Mouse (Mus musculus) induced T-regulatory cell, adult 2 months (primary cell): ENCODE data around the gene Borcs6.
"Not testable (repeated sequence)": the region's sequence is repeated elsewhere in the genome, so short reads cannot be mapped to it uniquely, and the experiment has no call there.

ENCODE experiments used
- DNase-seq: peaks from one replicate; pipeline ENCODE4 v3.0.0-alpha.2; 2012; ENCODE audit warnings: low read depth

The Borcs6 gene

GRCm38 (mm10) chr11:69088856-69089615 is 29.5 kb downstream of the Borcs6 start:
- DNase-seq = peak; percentile 60

GRCm38 (mm10) chr11:69089616-69090290 is 30.2 kb downstream of the Borcs6 start:
- DNase-seq = no peak

- DNase-seq = no peak
Measured at GRCm38 (mm10) chr11:69090367-69090766, 30.9 kb downstream of the Borcs6 start.

- DNase-seq = no peak
Measured at GRCm38 (mm10) chr11:69091566-69092385, 32.3 kb downstream of the Borcs6 start.

- peak; percentile 94 for DNase-seq
Measured at GRCm38 (mm10) chr11:69092386-69092751, 32.9 kb downstream of the Borcs6 start.

- DNase-seq = peak; percentile 76
Measured at GRCm38 (mm10) chr11:69092871-69093270, 33.4 kb downstream of the Borcs6 start.

- DNase-seq = not testable (repeated sequence)
Measured at GRCm38 (mm10) chr11:69093856-69094255, 34.3 kb downstream of the Borcs6 start.

GRCm38 (mm10) chr11:69094697-69095429 is 35.3 kb downstream of the Borcs6 start, which contains the start of gene Per1:
Gene Per1 (plus strand): TSS chr11:69095217.
- peak; percentile 100 for DNase-seq

GRCm38 (mm10) chr11:69095511-69096231 is 36.2 kb downstream of the Borcs6 start:
- peak; percentile 83 for DNase-seq

GRCm38 (mm10) chr11:69096360-69096986 is 37.0 kb downstream of the Borcs6 start:
- no peak for DNase-seq

- DNase-seq = peak; percentile 93
Measured at GRCm38 (mm10) chr11:69096987-69097900, 37.7 kb downstream of the Borcs6 start.

GRCm38 (mm10) chr11:69098039-69098761 is 38.7 kb downstream of the Borcs6 start:
- DNase-seq = peak; percentile 90

- DNase-seq = peak; percentile 98
Measured at GRCm38 (mm10) chr11:69098762-69099091, 39.2 kb downstream of the Borcs6 start.

GRCm38 (mm10) chr11:69099177-69099914 is 39.8 kb downstream of the Borcs6 start:
- no peak for DNase-seq

GRCm38 (mm10) chr11:69099915-69100345 is 40.4 kb downstream of the Borcs6 start:
- peak; percentile 97 for DNase-seq

GRCm38 (mm10) chr11:69100639-69101360 is 41.3 kb downstream of the Borcs6 start:
- DNase-seq = no peak

- DNase-seq = no peak
Measured at GRCm38 (mm10) chr11:69101604-69102402, 42.3 kb downstream of the Borcs6 start.
